Mouse (Mus musculus) limb, embryonic 12.5 days (tissue): ENCODE measurements around the gene Stk19. TPM values are rescaled to one million over a fixed set of nuclear protein-coding genes. Genes with fewer than 3 reads are reported as not detected.

ENCODE experiments used
- ATAC-seq: fragments of 200-750 bp; cut with Nextera tagmentation; 2 replicates; pipeline ENCODE4 v1.8.0; 2017; ENCODE audit warnings: low read depth, moderate TSS enrichment; ENCODE audit not compliant: insufficient number of reproducible peaks, insufficient read depth, low FRiP score, low TSS enrichment
- H3K27ac ChIP-seq: fragments of 300-500 bp; sonication (generic); 2 replicates; pipeline ENCODE4 v1.5.1; 2016; ENCODE audit warnings: mild to moderate bottlenecking, moderate library complexity
- H3K27me3 ChIP-seq: fragments of 300-500 bp; sonication (generic); 2 replicates; pipeline ENCODE4 v1.6.1; 2016; ENCODE audit warnings: mild to moderate bottlenecking, moderate library complexity
- H3K36me3 ChIP-seq: fragments of 300-500 bp; sonication (generic); 2 replicates; pipeline ENCODE4 v1.6.1; 2016; ENCODE audit warnings: mild to moderate bottlenecking, moderate library complexity
- H3K4me1 ChIP-seq: fragments of 300-500 bp; sonication (generic); replicated peaks from 2 replicates; pipeline ENCODE4 v1.6.1; 2016
- H3K4me2 ChIP-seq: fragments of 300-500 bp; sonication (generic); 2 replicates; pipeline ENCODE4 v1.6.1; 2016; ENCODE audit warnings: mild to moderate bottlenecking, moderate library complexity
- H3K4me3 ChIP-seq: fragments of 300-500 bp; sonication (generic); replicated peaks from 2 replicates; pipeline ENCODE4 v1.5.1; 2016; ENCODE audit warnings: mild to moderate bottlenecking
- H3K9ac ChIP-seq: fragments of 300-500 bp; sonication (generic); replicated peaks from 2 replicates; pipeline ENCODE4 v1.6.1; 2016; ENCODE audit warnings: mild to moderate bottlenecking, moderate library complexity
- H3K9me3 ChIP-seq: fragments of 300-500 bp; sonication (generic); 2 replicates; pipeline ENCODE4 v1.6.1; 2016; ENCODE audit warnings: mild to moderate bottlenecking, moderate library complexity
- WGBS: fragments of 180-500 bp; shearing (Covaris S2); methylation state at CpG from one replicate; pipeline ENCODE4 v1.1.7; 2016; 5-methylcytosine and 5-hydroxymethylcytosine counted together
- polyA plus RNA-seq: library from polyadenylated mRNA; unstranded; fragments of >200 nt; fragmentation: Nextera tagmentation; extraction: Ambion mirVana; gene quantifications from 2 replicates; pipeline ENCODE4 v1.2.1, GENCODE M21; 2016

Stk19 gene
- polyA plus RNA-seq, result 24.9 and 26.2 TPM in 2 replicates

GRCm38 (mm10) chr17:34836856-34837221, at the start of gene Stk19, which contains the start of gene Dxo:
Gene Stk19, minus strand, starts transcription at chr17:34836945.
Gene Dxo, plus strand, starts transcription at chr17:34837019.
- peak within 1 kb of the TSS; percentile 79 for H3K4me3 ChIP-seq
- H3K27me3 ChIP-seq, result no peaks in the 10 kb centered on the region
- H3K9me3 ChIP-seq, result no peaks in the 10 kb centered on the region
- under 1% methylated on average over 40 of the region's 40 CpGs for WGBS
- peak within 1 kb of the TSS; percentile 64; the same call in 1 of the 2 replicates for H3K27ac ChIP-seq
- peaks cover 61% of the 10 kb centered on the region for H3K36me3 ChIP-seq
- H3K4me1 ChIP-seq, result peaks cover 28% of the 10 kb centered on the region
- peak within 1 kb of the TSS; percentile 99 for H3K4me2 ChIP-seq
- H3K9ac ChIP-seq, result peak within 1 kb of the TSS; percentile 79
- ATAC-seq, result peak; percentile 86

DNA sequence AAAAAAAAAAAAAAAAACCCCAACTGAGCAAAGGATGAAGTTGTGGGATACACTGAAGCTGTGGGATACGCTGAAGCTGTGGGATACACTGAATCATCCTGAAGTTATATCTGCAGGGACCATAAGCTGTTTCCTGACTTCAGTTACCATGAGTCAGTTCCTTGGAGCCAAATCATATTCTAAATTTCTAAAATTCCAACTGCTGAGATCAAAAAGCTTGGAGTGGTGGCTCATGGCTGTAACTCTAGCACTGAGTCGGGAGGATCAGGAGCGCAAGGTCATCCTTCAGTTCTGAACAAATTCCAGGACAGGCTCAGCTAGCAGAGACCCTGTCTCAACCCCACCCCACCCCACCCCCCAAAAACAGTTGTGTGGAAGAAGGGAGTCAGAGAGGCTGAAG, 48.9 kb upstream of the Stk19 start:
- Histone ChIP-seq H3K9me3 (no peaks in the 10 kb centered on the region), H3K9ac (no peak overlapping the region), H3K4me2 (no peak overlapping the region), H3K4me3 (no peak overlapping the region), H3K4me1 (0 out of 2 replicates have a peak, but pooled peaks cover 6% of the 10 kb centered on the region), H3K27me3 (peaks cover 20% of the 10 kb centered on the region), H3K27ac (no peak overlapping the region), H3K36me3 (no peaks in the 10 kb centered on the region)
- ATAC-seq, result no peak
- 83% methylated on average over 3 of the region's 3 CpGs for WGBS

- no peak for ATAC-seq
- Histone ChIP-seq H3K9me3 (no peaks in the 10 kb centered on the region), H3K4me3 (no peak overlapping the region), H3K4me1 (0 out of 2 replicates have a peak, but pooled peaks cover 6% of the 10 kb centered on the region), H3K9ac (no peak overlapping the region), H3K4me2 (no peak overlapping the region), H3K27ac (no peak overlapping the region), H3K27me3 (peaks cover 20% of the 10 kb centered on the region), H3K36me3 (no peaks in the 10 kb centered on the region)
- 90% methylated on average over 6 of the region's 6 CpGs for WGBS
Measured at GRCm38 (mm10) chr17:34884704-34885103, 48.0 kb upstream of the Stk19 start.

DNA sequence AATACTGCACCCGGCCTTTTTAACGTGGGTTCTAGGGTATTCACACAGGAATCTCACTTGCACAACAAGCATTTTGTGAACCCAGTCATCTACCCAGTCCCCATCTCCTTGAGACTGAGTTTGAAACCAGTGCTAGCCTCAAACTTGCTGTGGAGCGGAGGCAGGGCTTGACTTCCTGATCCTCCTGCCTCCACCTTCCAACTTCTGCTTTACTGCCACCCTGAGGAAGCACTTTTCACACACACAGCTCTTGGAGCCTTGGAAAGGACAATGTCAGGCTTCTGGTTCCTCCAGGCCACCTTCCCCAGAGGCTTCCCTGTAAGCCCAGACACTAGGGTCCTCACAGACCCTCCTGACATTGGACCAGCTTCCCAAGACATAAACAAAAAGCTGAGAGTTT, 46.6 kb upstream of the Stk19 start:
- peaks cover 20% of the 10 kb centered on the region for H3K27me3 ChIP-seq
- no peak overlapping the region for H3K4me2 ChIP-seq
- H3K4me1 ChIP-seq, result peaks cover 8% of the 10 kb centered on the region; the same call in 1 of the 2 replicates
- no peaks in the 10 kb centered on the region for H3K9me3 ChIP-seq
- no peak overlapping the region for H3K9ac ChIP-seq
- no peak overlapping the region for H3K4me3 ChIP-seq
- no peak for ATAC-seq
- no peak overlapping the region for H3K27ac ChIP-seq
- no peaks in the 10 kb centered on the region for H3K36me3 ChIP-seq
- 53% methylated on average over 3 of the region's 3 CpGs for WGBS

DNA sequence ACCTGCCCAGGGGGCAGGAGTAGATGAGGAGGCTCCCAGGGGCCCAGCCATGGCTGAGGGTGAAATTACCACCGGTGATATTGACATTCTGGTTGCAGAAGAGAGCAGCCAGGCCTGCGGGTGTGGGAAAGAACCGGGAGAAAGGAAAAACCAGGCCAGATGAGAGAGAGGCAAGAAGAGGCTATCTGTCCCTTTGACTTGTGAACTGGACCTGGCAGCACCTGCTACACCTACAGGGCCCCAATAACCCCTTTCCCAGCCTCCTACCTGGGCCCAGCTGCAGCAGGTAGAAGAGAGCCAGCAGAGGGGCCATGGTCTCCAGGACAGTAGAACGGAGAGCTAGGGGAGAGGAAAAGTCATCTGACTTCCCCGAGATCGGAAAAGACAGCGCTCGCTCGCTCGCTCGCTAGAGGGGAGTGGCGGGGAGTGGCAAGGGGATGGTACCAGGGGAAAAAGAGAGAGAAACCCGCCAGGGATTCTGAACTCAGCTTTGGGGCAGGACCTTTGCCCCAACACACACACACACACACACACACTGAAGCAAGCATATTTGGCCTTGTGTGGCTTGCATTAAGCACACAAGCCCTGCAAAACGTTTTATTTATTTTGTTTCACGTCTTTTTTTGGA, 45.1 kb upstream of the Stk19 start, which contains the start of gene Gm20547:
Gm20547 (minus strand) TSS at position 360 of the 628 bp plus-strand sequence.
- H3K4me3 ChIP-seq, result no peak within 1 kb of the TSS
- no peaks in the 10 kb centered on the region for H3K9me3 ChIP-seq
- no peaks in the 10 kb centered on the region for H3K36me3 ChIP-seq
- H3K27me3 ChIP-seq, result peaks cover 20% of the 10 kb centered on the region
- WGBS, result 8% methylated on average over 15 of the region's 15 CpGs
- H3K4me2 ChIP-seq, result peak within 1 kb of the TSS; percentile 13; the same call in 1 of the 2 replicates
- no peak for ATAC-seq
- H3K4me1 ChIP-seq, result peaks cover 8% of the 10 kb centered on the region; the same call in 1 of the 2 replicates
- no peak within 1 kb of the TSS for H3K9ac ChIP-seq
- no peak within 1 kb of the TSS for H3K27ac ChIP-seq

GRCm38 (mm10) chr17:34881166-34881565, 44.4 kb upstream of the Stk19 start:
- Histone ChIP-seq H3K9ac (no peak overlapping the region), H3K4me3 (no peak overlapping the region), H3K4me1 (peaks cover 8% of the 10 kb centered on the region; the same call in 1 of the 2 replicates), H3K27ac (no peak overlapping the region), H3K27me3 (peaks cover 20% of the 10 kb centered on the region), H3K4me2 (no peak overlapping the region), H3K9me3 (no peaks in the 10 kb centered on the region), H3K36me3 (no peaks in the 10 kb centered on the region)
- ATAC-seq, result no peak

- Histone ChIP-seq H3K4me2 (0 out of 2 replicates have a peak within 1 kb of the TSS, but pooled peaks have one; percentile 3), H3K9me3 (no peaks in the 10 kb centered on the region), H3K27me3 (peaks cover 20% of the 10 kb centered on the region), H3K27ac (no peak within 1 kb of the TSS), H3K4me3 (no peak within 1 kb of the TSS), H3K4me1 (peaks cover 8% of the 10 kb centered on the region; the same call in 1 of the 2 replicates), H3K9ac (no peak within 1 kb of the TSS), H3K36me3 (no peaks in the 10 kb centered on the region)
- WGBS, result 57% methylated on average over 11 of the region's 11 CpGs
- no peak for ATAC-seq
Measured at GRCm38 (mm10) chr17:34879336-34879879, 42.7 kb upstream of the Stk19 start, which contains the start of gene Zbtb12. Gene Zbtb12, plus strand, starts transcription at chr17:34879483.

DNA sequence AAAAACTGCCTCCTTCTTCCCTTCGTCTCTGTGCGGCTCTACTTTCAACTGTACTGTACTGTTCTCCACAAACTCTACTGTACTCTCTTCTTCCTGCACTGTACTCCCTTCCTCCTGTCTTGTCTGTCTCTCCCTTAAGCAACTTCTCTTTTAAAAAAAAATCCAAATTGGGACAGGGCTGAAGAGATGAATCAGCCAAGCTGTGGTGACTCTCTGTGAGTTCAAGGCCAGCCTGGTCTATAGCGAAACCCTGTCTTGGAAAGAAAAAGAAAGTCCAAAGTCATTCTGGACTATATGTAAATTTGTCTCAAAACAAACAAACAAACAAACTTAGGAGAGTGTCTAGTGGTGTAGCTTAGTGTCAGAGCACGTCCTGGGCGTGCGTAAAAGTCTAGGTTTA, 37.6 kb upstream of the Stk19 start:
- Histone ChIP-seq H3K4me1 (no peaks in the 10 kb centered on the region; the same call in 1 of the 2 replicates), H3K27me3 (0 out of 2 replicates have a peak, but pooled peaks cover 4% of the 10 kb centered on the region), H3K36me3 (no peaks in the 10 kb centered on the region), H3K9me3 (no peaks in the 10 kb centered on the region), H3K9ac (no peak overlapping the region), H3K4me3 (no peak overlapping the region), H3K4me2 (no peak overlapping the region), H3K27ac (no peak overlapping the region)
- ATAC-seq, result no peak
- WGBS, result 89% methylated on average over 6 of the region's 6 CpGs

- Histone ChIP-seq H3K4me2 (no peak overlapping the region), H3K9ac (no peak overlapping the region; the same call in 1 of the 2 replicates), H3K27me3 (no peaks in the 10 kb centered on the region; the same call in 1 of the 2 replicates), H3K36me3 (no peaks in the 10 kb centered on the region), H3K27ac (no peak overlapping the region), H3K4me1 (peaks cover 4% of the 10 kb centered on the region; the same call in 1 of the 2 replicates), H3K4me3 (no peak overlapping the region), H3K9me3 (no peaks in the 10 kb centered on the region)
- ATAC-seq, result no peak
- WGBS, result 63% methylated on average over 7 of the region's 7 CpGs
Measured at GRCm38 (mm10) chr17:34865981-34866380, 29.2 kb upstream of the Stk19 start.

- Histone ChIP-seq H3K9me3 (no peaks in the 10 kb centered on the region), H3K27ac (no peak within 1 kb of the TSS), H3K9ac (no peak within 1 kb of the TSS), H3K27me3 (no peaks in the 10 kb centered on the region; the same call in 1 of the 2 replicates), H3K4me3 (no peak within 1 kb of the TSS), H3K36me3 (peaks cover 9% of the 10 kb centered on the region), H3K4me2 (no peak within 1 kb of the TSS), H3K4me1 (peaks cover 2% of the 10 kb centered on the region; the same call in 1 of the 2 replicates)
- 59% methylated on average over 8 of the region's 8 CpGs for WGBS
- no peak for ATAC-seq
Measured at GRCm38 (mm10) chr17:34862416-34863081, 25.8 kb upstream of the Stk19 start, which contains the start of gene Cfb. Gene Cfb, minus strand, starts transcription at chr17:34862518.
